Mouse (Mus musculus) right cerebral cortex, postnatal 25 days (tissue): ENCODE data around the gene Asb17.
"Not testable (repeated sequence)": the region's sequence is repeated elsewhere in the genome, so short reads cannot be mapped to it uniquely, and the experiment has no call there.

ENCODE experiments used
- DNase-seq: peaks from one replicate; pipeline ENCODE4 v3.0.0; 2022

Asb17 gene

DNA sequence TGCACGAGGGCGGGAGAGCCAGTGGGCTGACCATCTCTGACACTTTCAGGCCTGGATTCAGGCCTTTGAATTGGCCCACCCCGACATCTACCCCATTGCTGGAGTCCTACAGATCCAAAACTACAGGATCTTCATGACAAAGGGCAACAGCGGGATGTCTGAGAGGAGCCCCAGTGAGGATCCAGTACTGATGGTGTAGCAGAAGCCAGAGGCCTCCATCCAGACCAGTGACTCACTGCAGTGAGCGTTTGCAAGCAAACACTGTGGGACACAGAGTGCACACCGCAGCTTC lies 11.4 kb upstream of the Asb17 start:
- no peak for DNase-seq

GRCm38 (mm10) chr3:153834071-153834470 lies 9.9 kb upstream of the Asb17 start:
- no peak for DNase-seq

DNA sequence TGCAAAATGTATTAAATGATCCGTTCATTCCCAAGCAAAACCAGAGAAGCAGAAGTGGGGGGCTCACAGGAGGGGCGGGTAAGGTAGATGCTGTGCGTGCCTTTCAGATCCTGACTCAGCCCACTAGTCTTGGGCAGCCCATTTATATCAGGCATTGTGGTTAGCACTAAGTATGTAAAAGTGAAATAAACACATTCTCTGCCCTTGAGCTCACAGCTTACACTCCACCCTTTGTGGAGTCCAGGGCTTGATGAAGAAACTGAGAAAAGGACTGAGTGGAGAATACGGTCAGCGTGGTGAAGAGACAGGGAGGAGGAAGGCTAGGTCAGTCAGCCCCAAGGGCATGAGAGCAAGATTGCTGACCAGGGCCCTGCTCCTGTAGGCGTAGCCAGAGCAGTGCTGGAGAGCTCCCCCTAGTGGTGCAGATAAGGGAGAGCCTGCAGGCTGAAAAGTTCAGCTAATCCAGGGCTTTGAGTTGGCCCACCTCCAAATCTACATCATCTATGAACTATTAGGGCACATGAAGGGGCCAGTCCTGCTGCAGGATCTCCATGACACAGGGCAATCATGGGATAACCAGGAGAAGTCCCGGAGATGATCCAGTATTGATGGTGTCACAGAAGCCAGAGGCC lies 8.4 kb upstream of the Asb17 start:
- peak; percentile 16 for DNase-seq

GRCm38 (mm10) chr3:153836316-153836715 lies 7.7 kb upstream of the Asb17 start:
- DNase-seq = no peak

- no peak for DNase-seq
Measured at GRCm38 (mm10) chr3:153837593-153837992, 6.4 kb upstream of the Asb17 start.

DNA sequence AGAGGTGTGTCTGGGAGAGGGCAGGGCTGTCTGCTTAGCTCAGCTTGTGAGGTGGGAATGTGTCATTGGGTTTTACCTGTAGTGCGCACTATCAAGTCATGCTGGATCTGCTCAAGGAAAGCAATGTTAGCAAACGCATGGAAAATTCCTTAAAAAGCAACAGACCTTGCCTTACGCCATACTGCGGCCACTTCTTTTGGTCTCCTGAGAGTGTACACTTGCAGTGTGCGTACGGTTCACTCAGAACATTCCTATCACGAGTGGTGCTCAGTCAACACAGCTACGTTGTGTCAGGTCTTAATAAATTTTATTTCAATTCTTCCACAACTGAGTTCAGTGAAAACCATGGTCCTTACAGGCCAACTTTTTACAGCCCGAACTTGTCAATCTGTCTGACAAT lies 748 bp downstream of the Asb17 start:
- no peak for DNase-seq

DNA sequence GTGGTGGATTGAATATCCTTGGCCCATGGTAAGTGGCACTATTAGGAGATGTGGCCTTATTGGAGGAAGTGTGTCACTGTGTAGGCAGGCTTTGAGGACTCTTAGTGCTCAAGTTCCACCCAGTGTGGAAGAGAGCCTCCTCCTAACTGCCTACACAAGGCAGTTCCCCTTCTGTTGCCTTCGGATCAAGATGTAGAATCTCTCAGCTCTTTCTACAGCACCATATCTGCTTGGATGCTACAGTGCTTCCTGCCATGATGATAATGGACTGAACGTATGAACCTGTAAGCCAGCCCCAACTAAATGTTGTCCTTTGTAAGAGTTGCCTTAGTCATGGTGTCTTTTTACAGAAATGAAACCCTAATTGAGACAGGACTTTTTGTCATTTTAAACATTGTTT lies 1.5 kb downstream of the Asb17 start:
- DNase-seq = no peak

DNA sequence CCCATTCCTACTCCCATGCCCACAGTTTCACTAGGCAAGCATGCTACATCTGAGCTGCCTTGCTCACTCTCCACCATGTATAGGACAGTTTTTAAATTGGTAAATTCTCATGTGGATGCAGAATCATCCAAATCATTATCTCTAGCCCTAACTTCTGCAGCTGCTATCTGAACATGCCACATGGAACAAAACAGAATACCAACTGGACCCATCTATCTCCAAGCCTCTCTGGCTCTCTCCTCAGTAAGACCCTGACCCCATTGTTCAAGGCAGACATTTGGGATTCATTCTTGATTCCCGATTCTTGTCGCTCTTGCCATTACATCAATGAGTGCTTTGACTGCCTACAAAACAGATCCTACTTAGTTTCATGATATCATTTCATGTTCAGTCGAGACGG lies 2.1 kb downstream of the Asb17 start:
- DNase-seq = no peak

DNA sequence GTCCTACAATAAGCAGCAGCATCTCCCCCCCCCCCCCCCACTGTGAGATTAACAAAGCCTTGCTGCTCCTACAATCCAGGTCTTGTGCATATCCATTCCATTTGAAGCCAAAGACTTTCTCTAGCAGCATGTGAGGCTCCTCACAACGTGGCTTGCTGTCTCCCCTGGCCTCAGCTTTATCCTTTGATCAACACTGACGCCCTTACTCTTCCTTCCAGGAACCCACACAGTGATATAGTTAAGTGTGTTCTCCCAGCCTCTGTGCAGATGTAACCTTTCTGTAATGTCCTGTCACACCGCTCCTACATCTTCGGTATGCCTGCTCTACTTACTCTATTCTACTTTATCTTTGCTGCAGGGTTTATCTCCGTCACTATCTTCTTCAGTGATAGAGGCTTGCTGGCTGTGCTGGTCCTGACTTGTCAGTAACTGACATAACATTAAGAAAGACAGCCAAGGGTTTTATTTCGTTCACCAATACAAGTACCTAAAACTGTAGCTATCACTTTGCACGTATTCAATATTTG lies 3.3 kb downstream of the Asb17 start:
- no peak for DNase-seq

GRCm38 (mm10) chr3:153849368-153850015 lies 5.5 kb downstream of the Asb17 start:
- no peak for DNase-seq

DNA sequence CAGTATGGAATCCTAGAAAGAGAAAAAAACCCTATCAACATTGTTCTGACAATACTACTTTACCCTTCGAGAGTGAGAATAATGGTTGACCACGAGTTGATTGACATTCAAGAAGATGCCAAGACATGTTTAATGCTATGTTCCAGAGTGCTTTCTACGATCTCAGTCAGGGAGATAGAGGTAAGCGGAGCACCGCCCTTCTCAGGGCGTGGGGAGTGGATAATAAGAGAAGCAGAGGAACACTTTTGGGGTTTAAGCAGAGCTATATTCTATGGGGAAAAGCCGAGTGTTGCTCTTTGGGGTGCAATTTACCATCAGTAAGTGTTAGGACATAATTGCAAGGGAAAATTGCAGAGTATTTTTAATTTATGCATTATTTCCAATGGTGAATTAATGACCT lies 6.8 kb downstream of the Asb17 start:
- no peak for DNase-seq

- DNase-seq = no peak
Measured at GRCm38 (mm10) chr3:153852266-153852665, 8.3 kb downstream of the Asb17 start.

- no peak for DNase-seq
Measured at GRCm38 (mm10) chr3:153858350-153859001, 14.5 kb downstream of the Asb17 start.

GRCm38 (mm10) chr3:153860392-153860791 lies 16.4 kb downstream of the Asb17 start:
- not testable (repeated sequence) for DNase-seq

DNA sequence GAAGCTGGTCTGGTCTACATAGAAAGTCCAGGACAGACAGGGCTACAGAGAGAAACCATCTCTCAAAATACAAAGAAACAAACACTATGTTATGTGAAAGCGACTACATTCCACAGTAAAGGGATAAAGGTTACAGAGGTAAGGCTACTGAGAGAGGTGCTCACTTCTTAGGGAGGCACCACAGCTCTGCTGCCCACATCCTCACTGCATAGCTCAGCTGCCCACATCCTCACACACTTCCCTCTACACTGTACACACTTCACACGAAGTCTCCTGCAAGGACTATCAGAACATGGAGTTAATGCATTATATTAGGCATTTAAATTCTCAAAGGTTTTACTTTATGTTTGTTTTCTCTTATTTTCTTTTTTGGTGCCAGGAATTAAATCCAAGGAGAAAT lies 19.8 kb downstream of the Asb17 start:
- DNase-seq = no peak

- no peak for DNase-seq
Measured at GRCm38 (mm10) chr3:153864636-153865429, 20.8 kb downstream of the Asb17 start.

GRCm38 (mm10) chr3:153867149-153868136 lies 23.4 kb downstream of the Asb17 start:
- DNase-seq = no peak

- no peak for DNase-seq
Measured at GRCm38 (mm10) chr3:153871396-153871795, 27.4 kb downstream of the Asb17 start.

DNA sequence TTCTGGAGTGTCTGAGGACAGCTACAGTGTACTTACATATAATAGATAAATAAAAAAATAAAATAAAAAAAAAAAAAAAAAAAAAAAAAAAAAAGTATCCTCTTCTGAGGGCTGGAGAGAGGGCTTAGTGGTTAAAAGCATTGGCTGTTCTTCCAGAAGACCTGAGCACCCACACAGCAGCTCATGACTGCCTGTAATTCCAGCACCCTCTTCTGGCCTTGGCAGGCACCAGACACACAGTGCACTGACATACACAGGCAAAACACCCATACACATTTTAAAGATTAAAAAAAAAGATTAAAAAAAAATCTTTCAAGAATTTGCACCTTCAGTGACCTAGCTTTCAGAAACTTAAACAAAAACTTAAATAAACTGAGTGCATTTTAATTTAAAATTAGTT lies 42.3 kb downstream of the Asb17 start:
- DNase-seq = no peak

- DNase-seq = no peak
Measured at GRCm38 (mm10) chr3:153888141-153888540, 44.1 kb downstream of the Asb17 start.

- DNase-seq = no peak
Measured at GRCm38 (mm10) chr3:153889188-153889781, 45.3 kb downstream of the Asb17 start.

DNA sequence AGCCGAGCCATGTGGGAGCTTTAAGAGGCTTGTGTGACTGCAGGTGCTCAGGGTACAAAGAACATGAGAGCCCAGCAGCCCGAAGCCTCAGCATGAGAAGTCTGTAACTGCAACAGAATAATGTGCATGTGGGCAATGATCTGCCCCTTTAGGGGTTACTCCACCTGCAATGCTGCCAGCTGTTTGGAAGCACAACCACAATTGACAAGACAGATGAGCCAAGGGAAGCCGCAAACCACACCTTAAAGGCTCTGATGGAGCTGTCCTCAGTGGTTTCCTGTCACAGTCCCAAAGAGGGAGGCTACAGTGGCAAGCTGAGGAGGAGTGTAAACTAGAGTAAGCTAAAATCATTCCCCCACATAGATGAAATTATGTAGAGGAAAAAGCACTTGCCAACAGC lies 51.4 kb downstream of the Asb17 start:
- DNase-seq = no peak
